Mouse (Mus musculus) intestine, postnatal 0 days (tissue): Measurements from ENCODE around the gene Fcrl6. TPM values are rescaled to one million over a fixed set of nuclear protein-coding genes. Genes with fewer than 3 reads are reported as not detected.

Experiments
- ATAC-seq: fragments of 200-750 bp; cut with Nextera tagmentation; 2 replicates; pipeline ENCODE4 v1.8.0; 2017; ENCODE audit warnings: mild to moderate bottlenecking, moderate TSS enrichment, moderate library complexity
- H3K27ac ChIP-seq: fragments of 300-500 bp; sonication (generic); 2 replicates; pipeline ENCODE4 v1.5.1; 2014; ENCODE audit warnings: mild to moderate bottlenecking, low read depth, low read length, moderate library complexity
- H3K27me3 ChIP-seq: fragments of 300-500 bp; sonication (generic); replicated peaks from 2 replicates; pipeline ENCODE4 v1.6.1; 2014; ENCODE audit warnings: low read length, mixed read lengths; ENCODE audit not compliant: control insufficient read depth, insufficient read depth
- H3K36me3 ChIP-seq: fragments of 300-500 bp; sonication (generic); 2 replicates; pipeline ENCODE4 v1.6.1; 2014; ENCODE audit warnings: mild to moderate bottlenecking, moderate library complexity; ENCODE audit not compliant: control insufficient read depth, insufficient read depth
- H3K4me1 ChIP-seq: fragments of 300-500 bp; sonication (generic); replicated peaks from 2 replicates; pipeline ENCODE4 v1.6.1; 2014; ENCODE audit warnings: antibody characterized with exemption, low read length, mixed read lengths; ENCODE audit not compliant: control insufficient read depth, insufficient read depth
- H3K4me2 ChIP-seq: fragments of 300-500 bp; sonication (generic); replicated peaks from 2 replicates; pipeline ENCODE4 v1.6.1; 2014; ENCODE audit warnings: low read depth, mild to moderate bottlenecking, moderate library complexity
- H3K4me3 ChIP-seq: fragments of 300-500 bp; sonication (generic); 2 replicates; pipeline ENCODE4 v1.5.1; 2014; ENCODE audit warnings: low read depth, low read length
- H3K9ac ChIP-seq: fragments of 300-500 bp; sonication (generic); 2 replicates; pipeline ENCODE4 v1.6.1; 2014; ENCODE audit warnings: mild to moderate bottlenecking, low read depth, low read length
- H3K9me3 ChIP-seq: fragments of 300-500 bp; sonication (generic); 2 replicates; pipeline ENCODE4 v1.6.1; 2016; ENCODE audit warnings: mixed run types; ENCODE audit not compliant: control insufficient read depth
- CTCF ChIP-seq: sonication (generic); IDR thresholded peaks from 2 replicates; pipeline ENCODE4 v1.5.1; 2016; ENCODE audit warnings: low read depth, mild to moderate bottlenecking, control low read depth, antibody characterized with exemption, moderate library complexity
- WGBS: fragments of 180-500 bp; shearing (Covaris S2); extraction: QIAGEN DNeasy Blood & Tissue Kit; methylation state at CpG from one replicate; pipeline ENCODE4 v1.1.7; 2014; 5-methylcytosine and 5-hydroxymethylcytosine counted together
- polyA plus RNA-seq: library from polyadenylated mRNA; unstranded; fragments of >200 nt; fragmentation: Nextera tagmentation; extraction: Ambion mirVana; gene quantifications from 2 replicates; pipeline ENCODE4 v1.2.1, GENCODE M21; 2015

Fcrl6 gene
- polyA plus RNA-seq, 1 experiment from 2014 or later = not detected

DNA sequence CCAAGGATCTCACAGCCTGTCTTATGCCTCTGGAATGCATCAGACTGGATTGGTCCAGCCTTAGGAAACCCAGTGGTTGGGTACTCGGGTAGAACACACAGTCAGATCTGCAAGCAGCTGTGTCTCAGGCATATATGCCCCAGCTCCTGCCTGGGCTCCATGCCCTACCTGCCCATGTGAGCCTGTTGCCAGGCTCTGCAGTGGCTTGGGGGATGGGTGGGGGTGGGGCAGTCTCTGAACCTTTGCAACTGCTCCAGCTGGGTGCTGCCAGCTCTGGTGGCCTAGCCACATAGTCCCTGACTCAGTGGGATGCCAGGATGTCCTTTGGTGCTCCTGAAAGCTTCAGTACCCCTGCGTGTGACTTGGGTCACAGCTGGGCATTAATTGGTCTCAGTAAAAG, 53.0 kb downstream of the Fcrl6 start:
- no peak for ATAC-seq
- no peak overlapping the region for H3K9ac ChIP-seq
- 27% methylated on average over 2 of the region's 2 CpGs for WGBS

DNA sequence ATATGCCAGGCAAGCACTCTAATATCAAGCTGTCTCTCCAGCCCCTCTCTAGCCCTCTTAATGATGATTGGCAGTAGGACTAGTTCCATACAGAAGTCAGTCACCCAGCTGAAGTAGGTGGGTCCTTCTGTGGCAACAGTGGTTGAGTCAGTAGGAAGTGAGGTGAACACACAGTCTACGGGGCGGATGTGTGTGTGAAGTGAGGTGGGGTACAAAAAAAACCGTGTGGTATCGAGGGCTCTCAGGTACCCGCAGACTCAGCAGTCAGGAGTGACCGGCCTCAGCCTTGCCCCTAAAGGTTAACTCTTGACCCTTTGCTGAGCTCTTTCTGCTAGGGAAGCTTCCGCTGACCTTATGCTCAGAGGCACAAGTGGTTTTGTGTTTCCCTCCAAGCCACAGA, 53.9 kb downstream of the Fcrl6 start:
- Histone ChIP-seq H3K9me3 (no peaks in the 10 kb centered on the region), H3K9ac (no peak overlapping the region), H3K27ac (no peak overlapping the region), H3K4me3 (no peak overlapping the region), H3K4me2 (no peak overlapping the region), H3K36me3 (no peaks in the 10 kb centered on the region), H3K4me1 (0 out of 2 replicates have a peak, but pooled peaks cover 12% of the 10 kb centered on the region), H3K27me3 (no peaks in the 10 kb centered on the region)
- no peak for ATAC-seq
- WGBS = 65% methylated on average over 7 of the region's 7 CpGs
- TF ChIP-seq CTCF = no peak

More for the DNA sequence above, 53.0 kb downstream of the Fcrl6 start:
- peak overlapping the region; percentile 70 for H3K4me2 ChIP-seq
- H3K36me3 ChIP-seq = no peaks in the 10 kb centered on the region
- H3K27ac ChIP-seq = no peak overlapping the region
- no peaks in the 10 kb centered on the region for H3K9me3 ChIP-seq
- 0 out of 2 replicates have a peak, but pooled peaks cover 12% of the 10 kb centered on the region for H3K4me1 ChIP-seq
- no peaks in the 10 kb centered on the region for H3K27me3 ChIP-seq
- TF ChIP-seq CTCF = no peak
- H3K4me3 ChIP-seq = peak overlapping the region; percentile 48; the same call in 1 of the 2 replicates

Other genes starting within 250 kb of the Fcrl6 start
- 4.3 and 4.4 TPM in 2 replicates for gene Pigm, start 226.0 kb downstream of the Fcrl6 start, polyA plus RNA-seq
- gene Slamf9, start 127.2 kb downstream of the Fcrl6 start, polyA plus RNA-seq = 1.8 and 2.1 TPM in 2 replicates
- 73.4 and 93.7 TPM in 2 replicates for gene Igsf9, start 120.8 kb downstream of the Fcrl6 start, polyA plus RNA-seq
- 339 and 374 TPM in 2 replicates for gene Tagln2, start 102.5 kb downstream of the Fcrl6 start, polyA plus RNA-seq
- gene Cfap45, start 81.8 kb downstream of the Fcrl6 start, polyA plus RNA-seq = 0.77 and 1.3 TPM in 2 replicates
- gene Vsig8, start 46.6 kb downstream of the Fcrl6 start, polyA plus RNA-seq = 0.44 and 0.53 TPM in 2 replicates
- 0.27 and 0.52 TPM in 2 replicates for gene Slamf8, start 12.0 kb downstream of the Fcrl6 start, polyA plus RNA-seq
- 18.9 and 19.7 TPM in 2 replicates for gene Dusp23, start 30.4 kb upstream of the Fcrl6 start, polyA plus RNA-seq
- 0.12 and 0.17 TPM in 2 replicates for gene Crp, start 95.5 kb upstream of the Fcrl6 start, polyA plus RNA-seq